Mouse (Mus musculus) liver, embryonic 14.5 days (tissue): ENCODE results near the gene Gm10220. TPM values are rescaled to one million over a fixed set of nuclear protein-coding genes. Genes with fewer than 3 reads are reported as not detected.
"Not testable (repeated sequence)": the region's sequence is repeated elsewhere in the genome, so short reads cannot be mapped to it uniquely, and the experiment has no call there.

Source experiments
- ATAC-seq: fragments of 200-750 bp; cut with Nextera tagmentation; 2 replicates; pipeline ENCODE4 v1.8.0; 2017; ENCODE audit warnings: moderate number of reproducible peaks, mild to moderate bottlenecking, moderate library complexity; ENCODE audit not compliant: insufficient read depth
- DNase-seq, 3 experiments: peaks; one replicate each; pipeline ENCODE4 v3.0.0-alpha.2; 2012 to 2013; ENCODE audit warnings: low read depth in 3 of 3, low spot score in 3 of 3
- H3K27ac ChIP-seq: fragments of 300-500 bp; sonication (generic); 2 replicates; pipeline ENCODE4 v1.5.1; 2014; ENCODE audit warnings: moderate library complexity, mild to moderate bottlenecking, control low read depth, inconsistent platforms
- H3K27me3 ChIP-seq: fragments of 300-500 bp; sonication (generic); 2 replicates; pipeline ENCODE4 v1.6.1; 2014; ENCODE audit warnings: mild to moderate bottlenecking, low read length, moderate library complexity; ENCODE audit not compliant: control insufficient read depth, insufficient read depth
- H3K36me3 ChIP-seq: fragments of 300-500 bp; sonication (generic); replicated peaks from 2 replicates; pipeline ENCODE4 v1.6.1; 2014; ENCODE audit warnings: low read depth; ENCODE audit not compliant: control insufficient read depth, insufficient read depth
- H3K4me1 ChIP-seq, 2 experiments: fragments of 200-500 bp in 1 of 2; fragments of 300-500 bp in 1 of 2; sonication (generic) in 1 of 2; replicated peaks; 2 replicates each; pipeline ENCODE4 v1.6.1; 2012 to 2014; ENCODE audit warnings: antibody characterized with exemption in 1 of 2, inconsistent platforms in 1 of 2, low read length in 1 of 2; ENCODE audit not compliant: control insufficient read depth in 2 of 2, insufficient read depth in 2 of 2
- H3K4me2 ChIP-seq: fragments of 300-500 bp; sonication (generic); 2 replicates; pipeline ENCODE4 v1.6.1; 2014; ENCODE audit warnings: low read depth, mild to moderate bottlenecking, control low read depth, moderate library complexity
- H3K4me3 ChIP-seq, 2 experiments: fragments of 200-500 bp in 1 of 2; fragments of 300-500 bp in 1 of 2; sonication (generic) in 1 of 2; 2 replicates each; pipeline ENCODE4 v1.5.1; 2012 to 2014; ENCODE audit warnings: low read depth in 2 of 2, low read length in 2 of 2, mild to moderate bottlenecking in 2 of 2, control low read depth in 1 of 2, inconsistent platforms in 1 of 2, moderate library complexity in 1 of 2; ENCODE audit not compliant: insufficient read depth in 1 of 2
- H3K9ac ChIP-seq: fragments of 300-500 bp; sonication (generic); replicated peaks from 2 replicates; pipeline ENCODE4 v1.6.1; 2014; ENCODE audit warnings: mild to moderate bottlenecking, control low read depth, moderate library complexity
- H3K9me3 ChIP-seq: fragments of 300-500 bp; sonication (generic); 2 replicates; pipeline ENCODE4 v1.6.1; 2016; ENCODE audit warnings: low read length, mixed read lengths; ENCODE audit not compliant: control insufficient read depth
- CTCF ChIP-seq: IDR thresholded peaks from 2 replicates; pipeline ENCODE4 v1.5.1; 2016; ENCODE audit warnings: antibody characterized with exemption, low read depth, control low read depth
- EP300 ChIP-seq: IDR thresholded peaks from 2 replicates; pipeline ENCODE4 v1.6.1; 2016; ENCODE audit warnings: antibody characterized with exemption, low read depth
- WGBS: fragments of 180-500 bp; shearing (Covaris S2); extraction: QIAGEN DNeasy Blood & Tissue Kit; methylation state at CpG from one replicate; pipeline ENCODE4 v1.1.7; 2014; ENCODE audit not compliant: insufficient replicate concordance; 5-methylcytosine and 5-hydroxymethylcytosine counted together
- polyA plus RNA-seq, 2 experiments: library from polyadenylated mRNA; depleted of rRNA in 1 of 2; stranded (reverse) in 1 of 2; unstranded in 1 of 2; fragments of >200 nt; fragmentation: Nextera tagmentation in 1 of 2; extraction: Ambion mirVana in 1 of 2; gene quantifications; 2 replicates each; pipeline versions ENCODE4 v1.2.1 to v1.2.3; 2012 to 2014

The Gm10220 gene
- polyA plus RNA-seq, 2 experiments, result not detected

DNA sequence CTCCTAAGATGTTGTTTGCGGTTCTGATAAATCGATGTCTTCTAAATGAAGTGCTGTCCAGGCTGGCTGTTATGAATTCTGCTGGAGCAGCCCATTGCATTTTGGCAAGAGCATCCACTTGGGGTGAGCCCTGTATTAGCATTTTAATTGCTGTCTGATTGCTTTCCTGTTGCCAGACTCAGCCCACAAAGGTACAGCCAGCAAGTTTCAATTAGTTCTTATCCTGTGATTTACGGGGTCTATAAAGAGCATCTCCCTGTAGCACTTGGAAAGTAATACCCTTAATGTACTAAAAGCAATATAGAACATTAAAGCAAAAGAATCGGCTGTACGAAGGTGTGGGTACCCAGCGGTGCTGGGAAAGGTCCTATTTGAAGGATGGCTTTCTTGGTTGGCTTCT, 21.7 kb upstream of the Gm10220 start:
- Histone ChIP-seq H3K4me2 (no peak overlapping the region), H3K9me3 (no peaks in the 10 kb centered on the region), H3K9ac (no peak overlapping the region), H3K4me3 (no peak overlapping the region), H3K36me3 (no peaks in the 10 kb centered on the region), H3K27me3 (no peaks in the 10 kb centered on the region), H3K4me1 (no peaks in the 10 kb centered on the region), H3K27ac (no peak overlapping the region)
- no peak for ATAC-seq
- no peak for DNase-seq
- WGBS, result 67% methylated on average over 6 of the region's 6 CpGs
- no peak for TF ChIP-seq CTCF
- TF ChIP-seq EP300, result no peak

DNA sequence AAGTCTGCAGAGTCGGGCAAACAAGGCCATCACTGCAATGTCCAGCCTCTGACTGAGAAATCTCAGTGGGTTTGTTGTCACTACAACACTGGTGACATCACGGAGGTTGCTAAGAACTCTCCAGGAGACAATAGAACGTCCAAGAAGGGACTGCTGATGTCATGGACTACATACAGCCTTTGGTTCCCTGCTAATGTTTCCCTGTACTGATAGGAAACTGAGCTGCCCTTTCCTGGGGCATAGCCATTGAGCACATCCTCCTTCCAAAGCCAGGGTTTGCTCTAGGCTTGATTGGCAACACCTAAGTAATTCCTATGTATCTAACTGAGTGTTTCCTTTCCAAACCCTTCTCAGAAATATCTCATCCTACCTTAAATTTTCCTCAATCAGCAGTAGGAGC, 16.0 kb downstream of the Gm10220 start, which contains the start of gene 5031410I06Rik:
TSS of gene 5031410I06Rik (minus strand) at position 101 of the 400 bp plus-strand sequence.
- DNase-seq, H3K4me1 ChIP-seq, H3K4me3 ChIP-seq, H3K9ac ChIP-seq, H3K36me3 ChIP-seq, H3K27ac ChIP-seq, H3K27me3 ChIP-seq, H3K4me2 ChIP-seq, ATAC-seq, H3K9me3 ChIP-seq: not testable (repeated sequence)
- WGBS, result no CpG with 5 or more reads among the region's 3 CpGs

DNA sequence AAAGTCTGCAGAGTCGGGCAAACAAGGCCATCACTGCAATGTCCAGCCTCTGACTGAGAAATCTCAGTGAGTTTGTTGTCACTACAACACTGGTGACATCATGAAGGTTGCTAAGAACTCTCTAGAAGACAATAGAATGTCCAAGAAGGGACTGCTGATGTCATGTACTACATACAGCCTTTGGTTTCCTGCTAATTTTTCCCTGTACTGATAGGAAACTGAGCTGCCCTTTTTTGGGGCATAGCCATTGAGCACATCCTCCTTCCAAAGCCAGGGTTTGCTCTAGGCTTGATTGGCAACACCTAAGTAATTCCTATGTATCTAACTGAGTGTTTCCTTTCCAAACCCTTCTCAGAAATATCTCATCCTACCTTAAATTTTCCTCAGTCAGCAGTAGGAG, 32.0 kb downstream of the Gm10220 start, which contains the start of gene Gm10471:
TSS of gene Gm10471 (minus strand) at position 101 of the 400 bp plus-strand sequence.
- H3K4me2 ChIP-seq, H3K4me1 ChIP-seq, H3K27me3 ChIP-seq, ATAC-seq, H3K4me3 ChIP-seq, H3K27ac ChIP-seq, H3K9me3 ChIP-seq, DNase-seq, H3K9ac ChIP-seq, H3K36me3 ChIP-seq: not testable (repeated sequence)
- 19% methylated on average over 1 of the region's 1 CpGs for WGBS

DNA sequence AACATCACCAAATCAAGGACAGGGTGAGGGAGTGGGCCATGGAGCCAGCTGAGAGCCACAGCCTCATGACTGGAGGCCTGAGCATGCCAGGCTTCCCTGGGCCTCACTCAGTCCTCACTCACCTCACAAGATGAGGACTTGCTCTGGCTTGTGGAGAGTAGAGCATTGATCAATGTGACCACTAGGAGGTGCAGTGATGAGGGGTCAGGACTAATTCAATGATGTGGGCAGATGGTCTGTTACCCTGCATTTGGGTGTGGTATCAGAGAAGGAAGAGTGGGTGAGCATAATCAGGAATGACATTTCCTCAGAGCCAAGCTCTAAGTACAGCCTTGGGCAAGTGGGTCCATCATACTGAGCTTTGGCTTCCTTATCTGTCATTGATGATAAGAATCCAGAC, 42.2 kb downstream of the Gm10220 start:
- H3K9me3 ChIP-seq, H3K4me1 ChIP-seq, H3K9ac ChIP-seq, ATAC-seq, H3K27ac ChIP-seq, H3K36me3 ChIP-seq, H3K4me3 ChIP-seq, H3K4me2 ChIP-seq, DNase-seq, H3K27me3 ChIP-seq: not testable (repeated sequence)

DNA sequence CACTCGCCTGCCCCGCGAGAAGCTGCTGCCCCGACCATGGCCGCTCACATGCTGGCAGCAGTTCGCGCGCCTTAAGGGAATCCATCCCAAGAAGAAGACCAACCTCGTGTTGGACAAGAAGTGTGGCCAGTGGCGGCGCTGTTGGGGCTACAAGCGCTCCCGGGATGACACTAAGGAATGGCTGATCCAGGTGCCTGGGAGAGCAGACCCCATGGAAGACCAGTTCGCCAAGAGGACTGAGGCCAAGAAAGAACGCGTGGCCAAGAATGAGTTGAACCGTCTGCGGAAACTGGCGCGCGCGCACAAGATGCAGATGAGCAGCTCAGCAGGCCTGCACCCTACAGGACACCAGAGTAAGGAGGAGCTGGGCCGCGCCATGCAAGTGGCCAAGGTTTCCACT, 50.5 kb downstream of the Gm10220 start:
- H3K36me3 ChIP-seq, result no peaks in the 10 kb centered on the region
- no peaks in the 10 kb centered on the region for H3K4me1 ChIP-seq
- 77% methylated on average over 24 of the region's 24 CpGs for WGBS
- no peaks in the 10 kb centered on the region for H3K27me3 ChIP-seq
- DNase-seq (no peak), ATAC-seq (no peak)
- no peaks in the 10 kb centered on the region for H3K9me3 ChIP-seq
- no peak overlapping the region for H3K9ac ChIP-seq
- H3K4me3 ChIP-seq, result no peak overlapping the region
- TF ChIP-seq CTCF (no peak), EP300 (no peak)
- H3K27ac ChIP-seq, result no peak overlapping the region
- no peak overlapping the region for H3K4me2 ChIP-seq

Other genes starting within 250 kb of the Gm10220 start
- not detected in 2 replicates for gene Gm21663, start 179.0 kb downstream of the Gm10220 start, polyA plus RNA-seq (2012; rRNA removed)
- gene Gm21663, start 179.0 kb downstream of the Gm10220 start, polyA plus RNA-seq (2014; fragmentation: Nextera tagmentation; extraction: Ambion mirVana), result not detected in 2 replicates
- not detected in 2 replicates for gene Gm21671, start 167.0 kb downstream of the Gm10220 start, polyA plus RNA-seq (2012; rRNA removed)
- not detected in 2 replicates for gene Gm21671, start 167.0 kb downstream of the Gm10220 start, polyA plus RNA-seq (2014; fragmentation: Nextera tagmentation; extraction: Ambion mirVana)
- gene Gm21680, start 148.8 kb downstream of the Gm10220 start, polyA plus RNA-seq (2012; rRNA removed), result not detected in 2 replicates
- gene Gm21680, start 148.8 kb downstream of the Gm10220 start, polyA plus RNA-seq (2014; fragmentation: Nextera tagmentation; extraction: Ambion mirVana), result not detected in 2 replicates
- not detected in 2 replicates for gene Gm21698, start 132.8 kb downstream of the Gm10220 start, polyA plus RNA-seq (2012; rRNA removed)
- not detected in 2 replicates for gene Gm21698, start 132.8 kb downstream of the Gm10220 start, polyA plus RNA-seq (2014; fragmentation: Nextera tagmentation; extraction: Ambion mirVana)
- not detected in 2 replicates for gene Gm1979, start 116.6 kb downstream of the Gm10220 start, polyA plus RNA-seq (2012; rRNA removed)
- not detected in 2 replicates for gene Gm1979, start 116.6 kb downstream of the Gm10220 start, polyA plus RNA-seq (2014; fragmentation: Nextera tagmentation; extraction: Ambion mirVana)
- gene Gm5862, start 98.5 kb downstream of the Gm10220 start, polyA plus RNA-seq (2012; rRNA removed), result not detected in 2 replicates
- gene Gm5862, start 98.5 kb downstream of the Gm10220 start, polyA plus RNA-seq (2014; fragmentation: Nextera tagmentation; extraction: Ambion mirVana), result not detected in 2 replicates
- not detected in 2 replicates for gene Speer4a, start 81.9 kb downstream of the Gm10220 start, polyA plus RNA-seq (2012; rRNA removed)
- not detected in 2 replicates for gene Speer4a, start 81.9 kb downstream of the Gm10220 start, polyA plus RNA-seq (2014; fragmentation: Nextera tagmentation; extraction: Ambion mirVana)
- gene Gm7347, start 62.8 kb downstream of the Gm10220 start, polyA plus RNA-seq (2012; rRNA removed), result not detected in 2 replicates
- gene Gm7347, start 62.8 kb downstream of the Gm10220 start, polyA plus RNA-seq (2014; fragmentation: Nextera tagmentation; extraction: Ambion mirVana), result not detected in 2 replicates
- not detected in 2 replicates for gene Gm10471, start 32.1 kb downstream of the Gm10220 start, polyA plus RNA-seq (2012; rRNA removed)
- not detected in 2 replicates for gene Gm10471, start 32.1 kb downstream of the Gm10220 start, polyA plus RNA-seq (2014; fragmentation: Nextera tagmentation; extraction: Ambion mirVana)
- not detected in 2 replicates for gene 5031410I06Rik, start 16.1 kb downstream of the Gm10220 start, polyA plus RNA-seq (2012; rRNA removed)
- gene 5031410I06Rik, start 16.1 kb downstream of the Gm10220 start, polyA plus RNA-seq (2014; fragmentation: Nextera tagmentation; extraction: Ambion mirVana), result not detected in 2 replicates
- not detected in 2 replicates for gene Gm7361, start 136.3 kb upstream of the Gm10220 start, polyA plus RNA-seq (2012; rRNA removed)
- gene Gm7361, start 136.3 kb upstream of the Gm10220 start, polyA plus RNA-seq (2014; fragmentation: Nextera tagmentation; extraction: Ambion mirVana), result not detected in 2 replicates